In the genomic region with DNA sequence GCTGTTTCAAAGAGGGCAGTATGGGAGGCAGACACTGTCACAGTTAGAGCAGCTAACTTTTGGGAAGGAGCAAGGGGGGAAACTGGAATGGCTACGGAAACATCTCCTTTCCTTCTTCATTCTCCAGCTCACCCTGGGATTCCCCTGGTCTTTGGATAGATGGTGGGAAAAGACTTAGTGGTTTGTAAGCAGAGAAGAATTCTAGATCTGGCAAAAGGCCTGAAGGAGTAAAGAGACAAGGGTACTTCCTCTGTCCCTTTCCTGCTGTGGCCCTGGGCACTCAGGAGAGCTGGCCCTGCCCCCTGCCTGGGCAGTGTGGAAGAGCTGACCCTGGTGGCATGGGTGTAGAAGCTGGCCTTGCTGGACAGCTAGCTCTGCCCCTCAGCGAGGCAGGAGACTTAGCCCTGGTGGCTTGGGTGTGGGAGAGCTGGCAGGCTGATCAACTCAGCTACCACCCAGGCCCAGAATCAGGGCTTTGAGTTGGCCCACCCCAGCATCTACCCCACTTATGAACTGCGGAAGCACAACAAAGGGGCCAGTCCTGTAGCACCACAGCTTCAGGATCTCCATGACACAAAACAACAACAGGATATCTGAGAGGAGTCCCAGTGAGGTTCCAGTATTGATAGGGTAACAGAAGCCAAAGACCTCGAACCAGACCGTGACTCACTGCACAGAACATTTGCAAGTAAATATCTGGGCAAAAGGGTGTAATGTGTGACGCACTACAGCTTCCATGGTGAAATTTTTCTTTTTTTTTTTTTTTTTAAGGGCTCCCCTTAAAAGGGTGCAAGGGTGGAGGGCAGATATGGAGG, we compare ENCODE assay signal across 14 mouse cellular contexts. TPM values are rescaled to one million over a fixed set of nuclear protein-coding genes. Genes with fewer than 3 reads are reported as not detected.
DNase-seq lines count a peak whose midpoint lies in the region; ATAC-seq lines count a peak whose summit lies in the region.
"Had no signal": no experiment of that assay in that cellular context is flagged by ENCODE, and none has a peak within 500 bp of the region (broad histone marks: within the 10 kb centered on the region; RNA-seq: fewer than 3 reads in every experiment).

No protein-coding gene starts in this region.

- peaks cover 34% of the 10 kb centered on the region for H3K4me1 ChIP-seq in hindbrain, embryonic 10.5 days (replicated peaks)
- H3K4me1 ChIP-seq in hindbrain, embryonic 12.5 days, result peaks cover 26% of the 10 kb centered on the region
- H3K4me1 ChIP-seq in intestine, embryonic 15.5 days (replicated peaks), result peaks cover 38% of the 10 kb centered on the region

- H3K36me3 ChIP-seq in hindbrain, embryonic 10.5 days, result peaks cover 51% of the 10 kb centered on the region
- H3K36me3 ChIP-seq in hindbrain, embryonic 12.5 days, result no peaks in the 10 kb centered on the region
- no peaks in the 10 kb centered on the region for H3K36me3 ChIP-seq in intestine, embryonic 15.5 days

- no peak overlapping the region for H3K4me2 ChIP-seq in hindbrain, embryonic 12.5 days (replicated peaks)
- H3K4me2 ChIP-seq in intestine, embryonic 15.5 days (replicated peaks), result no peak overlapping the region
- H3K4me2 ChIP-seq: embryonic facial prominence, embryonic 13.5 days had no signal

- no peaks in the 10 kb centered on the region for H3K9me3 ChIP-seq in hindbrain, embryonic 10.5 days
- H3K9me3 ChIP-seq in hindbrain, embryonic 12.5 days (replicated peaks), result no peaks in the 10 kb centered on the region
- no peaks in the 10 kb centered on the region for H3K9me3 ChIP-seq in intestine, embryonic 15.5 days
- H3K9me3 ChIP-seq: embryonic facial prominence, embryonic 13.5 days had no signal

- no peaks in the 10 kb centered on the region for H3K27me3 ChIP-seq in hindbrain, embryonic 10.5 days (ENCODE audit: insufficient read depth, poor library complexity, severe bottlenecking)
- H3K27me3 ChIP-seq in hindbrain, embryonic 12.5 days, result no peaks in the 10 kb centered on the region
- H3K27me3 ChIP-seq in intestine, embryonic 15.5 days (replicated peaks), result no peaks in the 10 kb centered on the region
- H3K27me3 ChIP-seq: embryonic facial prominence, embryonic 13.5 days had no signal

- ATAC-seq in hindbrain, embryonic 12.5 days (ENCODE audit: low FRiP score), result no peak
- no peak for ATAC-seq in intestine, embryonic 15.5 days
- ATAC-seq in frontal cortex, adult (ENCODE audit: low TSS enrichment), result no peak
- ATAC-seq in granulocyte monocyte progenitor cell, adult 5-6 weeks (replicated peaks; ENCODE audit: poor library complexity, severe bottlenecking), result no peak
- ATAC-seq: midbrain, embryonic 16.5 days had no signal

- H3K27ac ChIP-seq in hindbrain, embryonic 10.5 days, result peak overlapping the region; percentile 50
- H3K27ac ChIP-seq in hindbrain, embryonic 12.5 days, result no peak overlapping the region
- peak overlapping the region; percentile 54 for H3K27ac ChIP-seq in intestine, embryonic 15.5 days
- H3K27ac ChIP-seq: embryonic facial prominence, embryonic 13.5 days; liver, embryonic 14.5 days had no signal

- 85% methylated on average over 6 of the region's 6 CpGs for WGBS in hindbrain, embryonic 10.5 days
- WGBS in hindbrain, embryonic 12.5 days, result 81% methylated on average over 6 of the region's 6 CpGs
- 69% methylated on average over 6 of the region's 6 CpGs for WGBS in intestine, embryonic 15.5 days

- H3K9ac ChIP-seq in hindbrain, embryonic 12.5 days, result no peak overlapping the region
- no peak overlapping the region for H3K9ac ChIP-seq in intestine, embryonic 15.5 days
- H3K9ac ChIP-seq: embryonic facial prominence, embryonic 13.5 days; liver, embryonic 14.5 days had no signal

- no peak for DNase-seq in hindbrain, embryonic 10.5 days (ENCODE audit: low spot score)
- DNase-seq in 3134 (ENCODE audit: extremely low read depth, insufficient read length, low spot score) (peak; percentile 48), NIH3T3 (ENCODE audit: low read depth) (peak; percentile 77)
- DNase-seq: cerebellum, adult 2 months; kidney, adult 11 months; spleen, adult 18-20 months; thymus, postnatal 25 days had no signal

- H3K4me3 ChIP-seq in hindbrain, embryonic 10.5 days, result no peak overlapping the region
- no peak overlapping the region for H3K4me3 ChIP-seq in hindbrain, embryonic 12.5 days
- no peak overlapping the region for H3K4me3 ChIP-seq in intestine, embryonic 15.5 days (replicated peaks)
- H3K4me3 ChIP-seq: embryonic facial prominence, embryonic 13.5 days had no signal

RNA-seq across cellular contexts. Expression of a gene that starts 58.6 kb away (rescaled TPM):
- polyA plus RNA-seq in hindbrain, embryonic 10.5 days (2016; fragmentation: Nextera tagmentation; extraction: Ambion mirVana), result 11.7 and 13.0 TPM in 2 replicates
- polyA plus RNA-seq in hindbrain, embryonic 12.5 days (2016; fragmentation: Nextera tagmentation; extraction: Ambion mirVana), result 17.3 and 17.7 TPM in 2 replicates
- polyA plus RNA-seq in intestine, embryonic 15.5 days (2015; fragmentation: Nextera tagmentation; extraction: Ambion mirVana), result 11.0 and 11.8 TPM in 2 replicates
- total RNA-seq in granulocyte monocyte progenitor cell, adult 5-6 weeks (2014; fragmentation: Nextera tagmentation), result not detected in 2 replicates
- total RNA-seq in granulocyte monocyte progenitor cell, adult 5-6 weeks (2017), result not detected in 2 replicates
